Mouse (Mus musculus): ENCODE results near the gene Crim1. TPM values are rescaled to one million over a fixed set of nuclear protein-coding genes. Genes with fewer than 3 reads are reported as not detected.
A peak's percentile ranks its signal among the peaks of the same experiment; 100 is the strongest.

The Crim1 gene
- polyA plus RNA-seq, 1 experiment = 0.10 TPM

DNA sequence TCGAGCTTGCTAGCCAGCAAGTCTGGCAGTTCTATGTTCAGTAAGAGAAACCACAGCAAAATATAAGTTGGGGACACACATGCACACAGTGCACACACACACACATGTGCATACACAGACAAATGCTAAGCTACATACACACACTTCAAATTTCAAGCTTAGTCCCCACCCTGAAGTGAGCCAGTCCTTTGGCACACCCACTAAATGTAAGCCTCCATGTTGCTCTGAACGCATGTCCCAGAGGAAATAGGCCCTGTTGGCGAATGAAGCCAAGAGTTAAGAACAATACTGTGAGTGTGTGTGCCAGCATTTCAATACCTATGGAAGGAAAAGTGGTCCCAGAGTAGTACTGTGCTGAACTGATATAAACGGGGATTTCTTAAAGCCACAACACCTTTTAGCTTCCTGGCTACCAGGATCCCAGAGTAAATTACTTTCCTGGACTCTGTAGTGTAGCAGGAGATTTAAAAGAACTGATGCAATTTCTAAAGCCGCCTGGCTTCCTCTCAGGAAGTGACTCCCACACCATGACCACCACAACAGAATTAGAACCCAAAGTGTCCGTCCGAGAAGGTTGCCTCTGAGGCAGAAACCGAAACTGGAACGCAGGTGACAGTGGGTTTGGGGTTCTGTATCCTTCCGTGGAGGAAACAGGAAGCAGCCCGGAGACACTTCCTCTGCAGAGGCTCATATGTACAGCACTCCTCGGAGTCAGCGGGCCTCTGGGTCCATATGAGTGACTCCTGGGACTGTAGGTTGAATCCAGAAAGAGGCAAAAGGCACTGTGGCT is 162.1 kb downstream of the Crim1 start:
- Histone ChIP-seq H3K4me1 (ENCODE audit: control insufficient read depth) (peaks cover 12% of the 10 kb centered on the region), H3K9me3 (ENCODE audit: control insufficient read depth, low read length) (no peaks in the 10 kb centered on the region), H3K36me3 (ENCODE audit: control insufficient read depth) (no peaks in the 10 kb centered on the region), H3K4me3 (replicated peaks) (peak overlapping the region; percentile 53), H3K27me3 (ENCODE audit: control insufficient read depth) (no peaks in the 10 kb centered on the region)
- no peak for TF ChIP-seq GATA1 (IDR thresholded peaks at IDR 0.05; ENCODE audit: low read length)
- no peak for TF ChIP-seq TAL1 (IDR thresholded peaks at IDR 0.05; ENCODE audit: low read length)

DNA sequence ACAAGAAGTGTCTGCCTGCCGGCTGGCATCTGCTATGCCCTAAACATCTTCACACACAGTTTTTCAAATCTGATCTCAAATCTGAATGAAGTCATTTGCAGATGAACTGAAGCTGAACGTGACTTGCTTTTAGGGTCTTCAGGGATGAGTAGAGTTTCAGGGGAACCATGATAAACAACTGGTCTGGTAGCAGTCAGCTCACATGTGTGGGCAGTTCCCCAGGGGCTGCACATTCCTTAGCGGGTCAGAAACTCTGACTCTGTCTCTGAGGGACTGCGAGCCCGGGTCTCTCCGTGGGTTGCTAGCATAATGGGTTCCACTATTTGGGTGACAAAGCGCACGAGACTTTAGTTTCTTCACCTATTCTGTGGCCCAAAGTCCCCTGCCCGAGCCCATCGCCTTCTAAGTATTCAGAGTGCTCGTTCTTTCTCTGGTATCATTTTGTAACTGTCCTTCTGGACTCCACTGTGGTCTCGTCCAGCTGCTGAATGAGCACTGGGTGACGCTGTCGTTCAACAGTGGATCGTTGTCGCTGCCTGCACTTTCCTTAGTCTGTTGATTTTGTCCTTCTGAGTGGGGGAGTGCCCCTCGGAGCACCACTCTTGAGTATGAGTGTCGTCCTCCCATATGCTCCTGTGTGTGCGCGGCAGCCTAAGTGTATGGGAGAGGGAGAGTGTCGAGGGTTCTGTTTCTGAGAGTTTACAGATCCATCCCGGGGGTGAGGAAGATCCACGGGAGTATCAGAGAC is 164.7 kb downstream of the Crim1 start:
- no peak for TF ChIP-seq GATA1 (IDR thresholded peaks at IDR 0.05; ENCODE audit: low read length)
- no peak for TF ChIP-seq TAL1 (IDR thresholded peaks at IDR 0.05; ENCODE audit: low read length)
- Histone ChIP-seq H3K4me3 (replicated peaks) (no peak overlapping the region), H3K4me1 (ENCODE audit: control insufficient read depth) (peaks cover 12% of the 10 kb centered on the region), H3K9me3 (ENCODE audit: control insufficient read depth, low read length) (no peaks in the 10 kb centered on the region), H3K36me3 (ENCODE audit: control insufficient read depth) (no peaks in the 10 kb centered on the region; the same call in 1 of the 2 replicates), H3K27me3 (ENCODE audit: control insufficient read depth) (no peaks in the 10 kb centered on the region)

DNA sequence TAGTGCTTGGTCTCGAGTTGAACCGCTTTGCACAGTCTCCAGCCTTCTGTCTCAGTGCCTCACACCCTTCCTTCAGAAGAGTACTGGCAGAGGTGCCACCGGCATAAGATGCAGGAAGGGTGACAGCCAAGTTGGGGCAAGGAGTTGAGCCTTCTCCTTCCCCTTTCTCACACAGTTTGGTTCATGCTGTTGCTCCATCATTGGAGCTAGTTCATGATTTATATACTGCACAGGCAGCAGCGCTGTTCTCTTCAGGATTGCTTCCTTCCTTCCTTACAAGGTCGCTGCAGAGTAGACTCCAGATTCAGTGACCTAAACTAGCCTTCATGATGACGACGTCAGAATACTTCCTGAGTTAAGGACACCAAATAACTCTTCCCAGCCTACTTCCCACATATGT is 166.0 kb downstream of the Crim1 start:
- H3K27me3 ChIP-seq (ENCODE audit: control insufficient read depth) = no peaks in the 10 kb centered on the region
- H3K4me3 ChIP-seq (replicated peaks) = no peak overlapping the region
- no peaks in the 10 kb centered on the region for H3K9me3 ChIP-seq (ENCODE audit: control insufficient read depth, low read length)
- H3K4me1 ChIP-seq (ENCODE audit: control insufficient read depth) = peaks cover 12% of the 10 kb centered on the region
- TF ChIP-seq GATA1 (IDR thresholded peaks at IDR 0.05; ENCODE audit: low read length) (no peak), TAL1 (IDR thresholded peaks at IDR 0.05; ENCODE audit: low read length) (no peak)
- no peaks in the 10 kb centered on the region; the same call in 1 of the 2 replicates for H3K36me3 ChIP-seq (ENCODE audit: control insufficient read depth)

DNA sequence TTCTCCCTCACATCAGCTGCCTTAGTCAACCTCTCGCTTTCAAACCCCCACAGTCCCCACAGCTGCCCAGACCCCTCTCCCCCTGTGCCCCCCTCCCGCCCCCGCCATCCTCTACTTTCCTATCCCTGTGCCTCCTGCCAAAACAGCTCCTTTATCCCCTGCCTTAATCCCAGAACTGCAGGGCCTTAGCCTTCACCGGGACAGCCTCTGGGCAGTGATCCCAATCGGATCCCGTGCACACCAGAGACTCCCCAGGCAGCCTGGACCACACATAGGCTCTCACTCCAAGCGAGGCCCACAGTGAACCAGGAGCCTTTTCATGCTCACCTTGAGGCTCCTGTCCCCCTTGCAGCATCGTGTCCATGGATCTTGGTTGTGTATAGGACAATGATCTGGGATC is 168.4 kb downstream of the Crim1 start:
- no peaks in the 10 kb centered on the region; the same call in 1 of the 2 replicates for H3K36me3 ChIP-seq (ENCODE audit: control insufficient read depth)
- H3K4me3 ChIP-seq (replicated peaks) = no peak overlapping the region
- no peaks in the 10 kb centered on the region for H3K27me3 ChIP-seq (ENCODE audit: control insufficient read depth)
- no peaks in the 10 kb centered on the region for H3K4me1 ChIP-seq (ENCODE audit: control insufficient read depth)
- H3K9me3 ChIP-seq (ENCODE audit: control insufficient read depth, low read length) = no peaks in the 10 kb centered on the region
- TF ChIP-seq GATA1 (IDR thresholded peaks at IDR 0.05; ENCODE audit: low read length) (no peak), TAL1 (IDR thresholded peaks at IDR 0.05; ENCODE audit: low read length) (no peak)

DNA sequence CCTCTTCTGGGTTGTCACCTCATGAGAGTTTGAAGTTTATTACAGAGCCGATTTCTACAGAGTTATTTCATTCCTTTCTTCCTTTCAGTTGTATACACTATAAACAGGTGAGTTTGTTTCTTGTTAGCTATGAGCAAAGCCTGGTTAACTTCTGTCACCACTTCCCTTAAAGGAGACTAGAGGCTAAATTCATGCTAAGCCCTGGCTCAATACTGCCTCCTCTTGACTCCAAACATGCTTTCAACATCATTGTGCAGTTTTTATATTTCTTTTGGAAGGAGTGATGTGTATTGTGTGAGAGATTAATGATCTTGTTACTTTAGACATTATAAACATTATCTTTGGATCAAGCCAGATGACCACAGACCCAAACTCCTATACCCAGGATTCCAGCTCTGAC is 170.4 kb downstream of the Crim1 start:
- Histone ChIP-seq H3K4me1 (ENCODE audit: control insufficient read depth) (no peaks in the 10 kb centered on the region), H3K4me3 (replicated peaks) (no peak overlapping the region), H3K27me3 (ENCODE audit: control insufficient read depth) (no peaks in the 10 kb centered on the region), H3K9me3 (ENCODE audit: control insufficient read depth, low read length) (no peaks in the 10 kb centered on the region), H3K36me3 (ENCODE audit: control insufficient read depth) (no peaks in the 10 kb centered on the region; the same call in 1 of the 2 replicates)
- no peak for TF ChIP-seq GATA1 (IDR thresholded peaks at IDR 0.05; ENCODE audit: low read length)
- no peak for TF ChIP-seq TAL1 (IDR thresholded peaks at IDR 0.05; ENCODE audit: low read length)

DNA sequence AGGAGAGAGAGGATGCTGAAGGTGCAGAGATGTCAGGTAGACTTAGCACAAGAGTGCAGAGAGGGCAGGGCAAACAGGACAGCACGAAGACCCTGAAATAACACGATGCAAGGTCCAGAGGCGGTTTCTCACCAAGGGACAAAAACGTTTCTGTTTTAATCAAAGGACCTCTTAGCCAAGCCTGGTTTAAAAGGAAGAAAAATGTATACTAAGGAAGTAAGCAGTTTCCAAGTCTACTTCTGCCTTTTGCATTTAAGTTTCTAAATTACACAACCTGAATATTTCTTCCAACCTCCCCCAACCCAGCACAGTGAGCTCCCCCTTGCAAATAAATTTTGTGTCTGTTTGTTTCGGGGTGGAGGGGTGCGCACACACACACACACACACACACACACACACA is 173.1 kb downstream of the Crim1 start:
- no peaks in the 10 kb centered on the region for H3K9me3 ChIP-seq (ENCODE audit: control insufficient read depth, low read length)
- peaks cover 13% of the 10 kb centered on the region for H3K36me3 ChIP-seq (ENCODE audit: control insufficient read depth)
- H3K4me1 ChIP-seq (ENCODE audit: control insufficient read depth) = no peaks in the 10 kb centered on the region
- no peak overlapping the region for H3K4me3 ChIP-seq (replicated peaks)
- no peak for TF ChIP-seq GATA1 (IDR thresholded peaks at IDR 0.05; ENCODE audit: low read length)
- no peak for TF ChIP-seq TAL1 (IDR thresholded peaks at IDR 0.05; ENCODE audit: low read length)
- H3K27me3 ChIP-seq (ENCODE audit: control insufficient read depth) = no peaks in the 10 kb centered on the region

DNA sequence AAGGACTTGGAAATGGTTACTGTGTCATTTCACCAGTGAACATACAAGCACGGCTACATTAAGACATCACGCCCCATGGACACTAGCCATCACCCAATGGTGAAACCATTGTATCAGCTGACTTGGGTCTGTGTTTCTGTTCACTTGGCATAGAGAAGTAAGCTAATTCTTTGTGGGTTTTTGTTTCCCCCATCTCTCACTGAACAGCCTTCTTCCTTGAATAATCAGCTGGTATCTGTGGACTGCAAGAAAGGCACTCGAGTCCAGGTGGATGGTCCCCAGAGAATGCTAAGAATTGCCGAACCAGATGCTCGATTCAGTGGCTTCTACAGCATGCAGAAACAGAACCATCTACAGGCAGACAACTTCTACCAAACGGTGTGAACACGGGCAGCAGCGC is 173.8 kb downstream of the Crim1 start:
- Histone ChIP-seq H3K9me3 (ENCODE audit: control insufficient read depth, low read length) (no peaks in the 10 kb centered on the region), H3K4me1 (ENCODE audit: control insufficient read depth) (no peaks in the 10 kb centered on the region), H3K4me3 (replicated peaks) (no peak overlapping the region), H3K36me3 (ENCODE audit: control insufficient read depth) (peaks cover 18% of the 10 kb centered on the region), H3K27me3 (ENCODE audit: control insufficient read depth) (no peaks in the 10 kb centered on the region)
- TF ChIP-seq TAL1 (IDR thresholded peaks at IDR 0.05; ENCODE audit: low read length) (no peak), GATA1 (IDR thresholded peaks at IDR 0.05; ENCODE audit: low read length) (no peak)

DNA sequence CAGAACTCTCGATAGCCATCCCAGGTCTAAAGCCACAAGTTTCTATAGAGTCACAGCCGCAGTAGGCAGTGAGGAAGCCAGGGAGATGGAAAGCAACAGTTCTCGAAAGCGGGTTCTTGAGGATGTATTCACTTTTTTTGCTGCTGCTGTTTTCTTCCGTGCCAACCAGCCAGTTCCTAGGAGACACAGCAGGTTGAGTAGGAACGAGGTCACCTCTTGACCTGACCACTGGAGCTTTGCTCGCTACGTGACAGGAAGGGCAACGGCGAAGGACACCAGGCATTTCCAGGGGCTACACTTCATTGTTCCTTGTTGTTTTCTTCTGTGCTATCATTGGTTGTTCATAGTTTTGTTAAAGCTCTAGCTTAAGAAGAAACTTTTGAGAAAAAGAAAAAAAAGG is 174.7 kb downstream of the Crim1 start:
- no peaks in the 10 kb centered on the region for H3K4me1 ChIP-seq (ENCODE audit: control insufficient read depth)
- H3K9me3 ChIP-seq (ENCODE audit: control insufficient read depth, low read length) = no peaks in the 10 kb centered on the region
- no peak overlapping the region for H3K4me3 ChIP-seq (replicated peaks)
- H3K27me3 ChIP-seq (ENCODE audit: control insufficient read depth) = no peaks in the 10 kb centered on the region
- peaks cover 24% of the 10 kb centered on the region for H3K36me3 ChIP-seq (ENCODE audit: control insufficient read depth)
- TF ChIP-seq GATA1 (IDR thresholded peaks at IDR 0.05; ENCODE audit: low read length) (no peak), TAL1 (IDR thresholded peaks at IDR 0.05; ENCODE audit: low read length) (no peak)

DNA sequence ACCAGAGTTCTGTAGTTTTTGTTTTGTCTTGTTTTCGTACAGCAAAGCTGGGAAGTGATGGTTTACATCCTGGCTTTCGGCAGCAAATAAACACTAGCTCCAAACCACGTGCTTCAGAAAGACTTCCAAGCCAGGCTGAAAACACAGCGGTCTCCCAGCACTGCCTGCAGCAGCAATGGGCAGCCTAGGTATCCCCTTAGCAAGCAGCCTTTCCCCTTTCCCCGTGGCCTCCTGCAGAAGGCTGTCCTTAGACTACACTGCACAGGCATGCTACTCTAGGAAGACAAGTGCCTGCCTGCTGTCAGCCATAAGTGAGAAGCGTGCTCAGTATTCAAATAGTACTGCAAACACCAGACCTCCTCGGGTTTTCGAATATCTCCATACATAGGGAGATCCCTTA is 176.5 kb downstream of the Crim1 start:
- H3K4me3 ChIP-seq (replicated peaks) = no peak overlapping the region
- H3K27me3 ChIP-seq (ENCODE audit: control insufficient read depth) = no peaks in the 10 kb centered on the region
- peaks cover 33% of the 10 kb centered on the region for H3K36me3 ChIP-seq (ENCODE audit: control insufficient read depth)
- no peak for TF ChIP-seq GATA1 (IDR thresholded peaks at IDR 0.05; ENCODE audit: low read length)
- no peak for TF ChIP-seq TAL1 (IDR thresholded peaks at IDR 0.05; ENCODE audit: low read length)
- no peaks in the 10 kb centered on the region for H3K4me1 ChIP-seq (ENCODE audit: control insufficient read depth)
- H3K9me3 ChIP-seq (ENCODE audit: control insufficient read depth, low read length) = no peaks in the 10 kb centered on the region

Measured in erythroblast, embryonic 14.5 days (primary cell).